Mouse (Mus musculus) C2C12 (cell line): Measurements from ENCODE around the gene Ciao1. TPM values are rescaled to one million over a fixed set of nuclear protein-coding genes. Genes with fewer than 3 reads are reported as not detected.

Experiments
- H3K27me3 ChIP-seq: one replicate; pipeline ENCODE4 v1.6.1; 2011; ENCODE audit not compliant: control insufficient read depth, insufficient read depth, insufficient read length
- H3K36me3 ChIP-seq: one replicate; pipeline ENCODE4 v1.6.1; 2011; ENCODE audit not compliant: control insufficient read depth, insufficient read depth
- H3K4me3 ChIP-seq: one replicate; pipeline ENCODE4 v1.5.1; 2011; ENCODE audit warnings: mild to moderate bottlenecking, control low read depth; ENCODE audit not compliant: poor library complexity, insufficient read depth, severe bottlenecking
- H3K79me2 ChIP-seq: one replicate; pipeline ENCODE4 v1.6.1; 2011; ENCODE audit not compliant: control insufficient read depth, insufficient read depth
- H3K79me3 ChIP-seq: one replicate; pipeline ENCODE4 v1.6.1; 2011; ENCODE audit warnings: low read depth, control low read depth
- H3ac ChIP-seq: one replicate; pipeline ENCODE3; 2011; ENCODE audit warnings: low read depth; ENCODE audit not compliant: control insufficient read depth, insufficient read length
- CEBPB ChIP-seq: IDR thresholded peaks from one replicate; pipeline ENCODE4 v1.6.1; 2011; ENCODE audit warnings: low read depth, mild to moderate bottlenecking, control low read depth, moderate library complexity
- CTCF ChIP-seq: IDR thresholded peaks from one replicate; pipeline ENCODE4 v1.5.1; 2011; ENCODE audit not compliant: control insufficient read depth, insufficient read depth, insufficient read length
- FOSL1 ChIP-seq: IDR thresholded peaks from one replicate; pipeline ENCODE4 v1.8.0; 2011; ENCODE audit warnings: mild to moderate bottlenecking, low read length; ENCODE audit not compliant: poor library complexity, insufficient read depth, severe bottlenecking
- MAX ChIP-seq: IDR thresholded peaks from one replicate; pipeline ENCODE4 v1.6.1; 2011; ENCODE audit warnings: mild to moderate bottlenecking, control low read depth
- MYOD1 ChIP-seq: IDR thresholded peaks from one replicate; pipeline ENCODE4 v1.6.1; 2011; ENCODE audit warnings: low read depth; ENCODE audit not compliant: control insufficient read depth, insufficient read length
- MYOG ChIP-seq: IDR thresholded peaks from one replicate; pipeline ENCODE4 v1.6.1; 2011; ENCODE audit not compliant: control insufficient read depth, insufficient read length; ENCODE audit errors: extremely low read depth
- USF1 ChIP-seq: IDR thresholded peaks from one replicate; pipeline ENCODE4 v1.6.1; 2011; ENCODE audit warnings: low read depth, mild to moderate bottlenecking, control low read depth, moderate library complexity
- polyA plus RNA-seq: library from polyadenylated mRNA; unstranded; fragments of >200 nt; fragmentation: generic; extraction: Trizol; gene quantifications from one replicate; pipeline ENCODE4 v1.2.1, GENCODE M21; 2012; ENCODE audit warnings: missing spikeins

Ciao1 gene
- polyA plus RNA-seq, 1 experiment = 44.4 TPM

GRCm38 (mm10) chr2:127252787-127253186, 5.2 kb upstream of the Ciao1 start:
- Histone ChIP-seq H3K36me3 (peaks cover 6% of the 10 kb centered on the region), H3K79me3 (peaks cover 9% of the 10 kb centered on the region), H3K79me2 (peaks cover 54% of the 10 kb centered on the region), H3K27me3 (no peaks in the 10 kb centered on the region), H3K4me3 (no peak overlapping the region), H3ac (no peak overlapping the region)
- TF ChIP-seq FOSL1 (no peak), MAX (no peak), CTCF (no peak), MYOD1 (no peak), MYOG (no peak), CEBPB (no peak), USF1 (no peak)

DNA sequence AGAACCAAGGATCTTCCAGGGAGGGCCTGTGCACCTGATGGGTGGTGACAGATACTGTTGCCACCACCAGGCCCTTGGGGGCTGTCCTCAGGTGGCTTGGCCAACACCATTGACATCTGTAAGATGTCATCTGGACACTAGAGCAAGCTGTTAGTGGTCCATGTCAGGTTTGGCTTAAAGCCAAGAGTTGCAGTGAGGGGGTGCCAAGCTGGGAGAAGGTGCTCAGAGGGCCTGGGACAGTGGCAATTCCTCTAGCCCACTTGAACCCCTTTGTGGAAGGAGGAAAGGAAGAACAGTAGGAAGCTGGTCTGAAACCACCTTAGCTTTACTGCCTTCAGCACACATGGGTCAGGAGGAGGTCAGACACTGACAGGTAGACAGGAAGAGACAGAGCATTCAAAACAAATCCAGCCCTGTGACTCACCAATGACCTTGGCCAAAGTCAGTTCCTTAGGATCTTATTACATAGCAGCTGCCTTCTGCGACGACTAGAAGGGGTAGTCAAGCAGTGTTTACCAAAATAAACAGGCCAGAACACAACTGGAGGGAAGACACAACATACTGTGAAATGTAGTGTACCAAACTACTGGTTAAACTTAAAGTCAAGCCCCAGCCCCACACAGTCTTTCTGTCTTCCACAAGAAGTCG, 4.4 kb upstream of the Ciao1 start:
- H3K79me2 ChIP-seq = peaks cover 58% of the 10 kb centered on the region
- no peak overlapping the region for H3ac ChIP-seq
- no peak overlapping the region for H3K4me3 ChIP-seq
- peaks cover 12% of the 10 kb centered on the region for H3K79me3 ChIP-seq
- H3K27me3 ChIP-seq = no peaks in the 10 kb centered on the region
- H3K36me3 ChIP-seq = no peaks in the 10 kb centered on the region
- TF ChIP-seq MYOD1 (peak; percentile 36), MAX (no peak)

DNA sequence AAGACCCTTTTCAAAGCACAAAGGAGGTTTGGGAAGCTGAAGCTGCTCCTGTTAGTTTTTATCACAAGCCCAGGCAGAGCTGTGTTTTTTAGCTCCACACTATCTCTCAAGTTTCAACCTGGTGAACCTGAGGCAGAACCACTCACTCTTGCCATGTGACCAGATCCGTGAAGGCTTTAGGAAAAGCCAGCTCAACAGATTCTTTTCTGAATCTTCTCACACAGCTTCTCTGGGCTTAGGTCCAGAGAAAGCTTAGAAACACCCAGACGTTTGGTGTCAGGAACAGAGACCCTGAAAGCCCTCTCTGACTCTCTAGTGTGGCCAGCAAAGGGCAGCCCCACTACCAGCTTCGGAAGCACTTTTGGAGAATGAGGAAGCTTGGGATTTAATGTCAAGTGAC, 3.8 kb upstream of the Ciao1 start:
- Histone ChIP-seq H3K4me3 (no peak overlapping the region), H3K27me3 (no peaks in the 10 kb centered on the region), H3ac (no peak overlapping the region), H3K36me3 (no peaks in the 10 kb centered on the region), H3K79me2 (peaks cover 64% of the 10 kb centered on the region), H3K79me3 (peaks cover 14% of the 10 kb centered on the region)
- no peak for TF ChIP-seq FOSL1
- TF ChIP-seq CTCF = no peak

GRCm38 (mm10) chr2:127250291-127251008, 2.8 kb upstream of the Ciao1 start:
- H3K27me3 ChIP-seq = no peaks in the 10 kb centered on the region
- H3K79me3 ChIP-seq = peaks cover 14% of the 10 kb centered on the region
- peaks cover 68% of the 10 kb centered on the region for H3K79me2 ChIP-seq
- H3K4me3 ChIP-seq = no peak overlapping the region
- TF ChIP-seq CTCF (no peak), MAX (no peak)
- H3ac ChIP-seq = no peak overlapping the region
- H3K36me3 ChIP-seq = peaks cover 4% of the 10 kb centered on the region

- Histone ChIP-seq H3ac (peak overlapping the region; percentile 75), H3K79me2 (peaks cover 63% of the 10 kb centered on the region), H3K4me3 (peak overlapping the region; percentile 96), H3K79me3 (peaks cover 14% of the 10 kb centered on the region), H3K36me3 (peaks cover 10% of the 10 kb centered on the region), H3K27me3 (no peaks in the 10 kb centered on the region)
- TF ChIP-seq FOSL1 (no peak), CTCF (no peak), MYOD1 (no peak), USF1 (no peak), CEBPB (no peak), MYOG (no peak), MAX (no peak)
Measured at GRCm38 (mm10) chr2:127248334-127249004, 853 bp upstream of the Ciao1 start.

DNA sequence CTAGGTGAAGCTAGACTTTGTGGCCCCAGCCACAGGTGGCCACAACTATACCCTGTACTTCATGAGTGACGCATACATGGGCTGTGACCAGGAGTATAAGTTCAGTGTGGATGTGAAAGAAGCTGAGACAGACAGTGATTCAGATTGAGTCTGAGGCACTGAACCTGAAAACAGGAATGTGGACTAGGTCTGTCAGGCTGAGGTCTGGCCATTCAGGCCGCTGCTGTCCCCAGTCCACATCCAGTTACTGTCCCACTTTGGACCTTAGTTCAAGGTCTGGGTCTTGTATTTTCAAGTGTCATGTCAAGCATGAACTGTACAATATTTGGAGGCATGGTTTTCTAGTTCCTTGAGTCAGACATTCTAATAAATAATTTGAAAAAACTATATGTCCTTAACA, 7.6 kb downstream of the Ciao1 start:
- Histone ChIP-seq H3K36me3 (peaks cover 77% of the 10 kb centered on the region), H3K27me3 (no peaks in the 10 kb centered on the region), H3K4me3 (no peak overlapping the region), H3K79me2 (no peaks in the 10 kb centered on the region), H3K79me3 (no peaks in the 10 kb centered on the region), H3ac (no peak overlapping the region)
- no peak for TF ChIP-seq USF1
- TF ChIP-seq MYOD1 = no peak
- TF ChIP-seq CTCF = no peak
- TF ChIP-seq CEBPB = no peak
- TF ChIP-seq MYOG = no peak
- TF ChIP-seq MAX = no peak
